Mouse (Mus musculus) hindlimb bud, embryonic 11.5 days (tissue): ENCODE measurements at regions not wholly inside any gene's neighbourhood (a gene's known extent, or its start where the extent isn't known, plus 50 kb on each side); places are given as distances from the start of the nearest gene placed in this dataset.
"Not testable (repeated sequence)": the region's sequence is repeated elsewhere in the genome, so short reads cannot be mapped to it uniquely, and the experiment has no call there.

ENCODE experiments used
- DNase-seq: peaks from one replicate; pipeline ENCODE4 v3.0.0-alpha.2; 2012; ENCODE audit warnings: low read depth, low spot score; ENCODE audit errors: extremely low spot score

- DNase-seq, result no peak
Measured at GRCm38 (mm10) chr8:112427721-112428389, 142.0 kb upstream of the Cntnap4 start.

- no peak for DNase-seq
Measured at GRCm38 (mm10) chr8:112411968-112412367, 157.9 kb upstream of the Cntnap4 start.

- peak; percentile 41 for DNase-seq
Measured at GRCm38 (mm10) chr8:112411213-112411612, 158.6 kb upstream of the Cntnap4 start.

- no peak for DNase-seq
Measured at GRCm38 (mm10) chr8:112408211-112408735, 161.6 kb upstream of the Cntnap4 start.

- peak; percentile 12 for DNase-seq
Measured at GRCm38 (mm10) chr8:112404087-112404486, 165.8 kb upstream of the Cntnap4 start.

GRCm38 (mm10) chr8:112397438-112397837 lies 172.4 kb upstream of the Cntnap4 start:
- no peak for DNase-seq

GRCm38 (mm10) chr8:112390108-112390507 lies 179.7 kb upstream of the Cntnap4 start:
- DNase-seq, result no peak

GRCm38 (mm10) chr8:112348323-112348722 lies 221.5 kb upstream of the Cntnap4 start:
- DNase-seq, result peak; percentile 31

GRCm38 (mm10) chr8:112333171-112333570 lies 236.7 kb upstream of the Cntnap4 start:
- no peak for DNase-seq

GRCm38 (mm10) chr8:112332021-112332420 lies 237.8 kb upstream of the Cntnap4 start:
- no peak for DNase-seq

- DNase-seq, result no peak
Measured at GRCm38 (mm10) chr8:112309816-112310215, 260.0 kb upstream of the Cntnap4 start.

- no peak for DNase-seq
Measured at GRCm38 (mm10) chr8:112308354-112308753, 261.5 kb upstream of the Cntnap4 start.

GRCm38 (mm10) chr8:112297021-112297420 lies 272.8 kb upstream of the Cntnap4 start:
- DNase-seq, result no peak

GRCm38 (mm10) chr8:112283316-112283715 lies 268.5 kb upstream of the Gm6793 start:
- no peak for DNase-seq

GRCm38 (mm10) chr8:112269598-112269997 lies 254.8 kb upstream of the Gm6793 start:
- DNase-seq, result no peak

GRCm38 (mm10) chr8:112269214-112269566 lies 254.4 kb upstream of the Gm6793 start:
- no peak for DNase-seq

GRCm38 (mm10) chr8:112268544-112269213 lies 253.8 kb upstream of the Gm6793 start:
- no peak for DNase-seq

- DNase-seq, result no peak
Measured at GRCm38 (mm10) chr8:112257922-112258475, 243.2 kb upstream of the Gm6793 start.

GRCm38 (mm10) chr8:112257311-112257894 lies 242.6 kb upstream of the Gm6793 start:
- DNase-seq, result no peak

GRCm38 (mm10) chr8:112246629-112247028 lies 231.8 kb upstream of the Gm6793 start:
- not testable (repeated sequence) for DNase-seq

- DNase-seq, result no peak
Measured at GRCm38 (mm10) chr8:112238681-112239080, 223.8 kb upstream of the Gm6793 start.

- DNase-seq, result not testable (repeated sequence)
Measured at GRCm38 (mm10) chr8:112236751-112237150, 221.9 kb upstream of the Gm6793 start.
